8 mouse cellular contexts compared by ENCODE assay signal in genomic region chr19:10025169-10025875, GRCm38 (mm10). TPM values are rescaled to one million over a fixed set of nuclear protein-coding genes. Genes with fewer than 3 reads are reported as not detected.
DNase-seq lines count a peak whose midpoint lies in the region; ATAC-seq lines count a peak whose summit lies in the region.

No protein-coding gene starts in this region.

- peaks cover 33% of the 10 kb centered on the region for H3K36me3 ChIP-seq in embryonic facial prominence, embryonic 12.5 days
- H3K36me3 ChIP-seq in limb, embryonic 11.5 days (ENCODE audit: control insufficient read depth, insufficient read depth, low read length), result peaks cover 6% of the 10 kb centered on the region
- H3K36me3 ChIP-seq in neural tube, embryonic 15.5 days, result no peaks in the 10 kb centered on the region

- peak; percentile 81 to 90 for DNase-seq in cerebellum, postnatal 10 days
- no peak for DNase-seq in cerebellum, postnatal 36 days
- peak; percentile 72 for DNase-seq in 3T3-L1 (ENCODE audit: low read depth, low spot score)
- DNase-seq in heart, postnatal 4 days, result peak; percentile 75
- DNase-seq in limb, embryonic 11.5 days (ENCODE audit: low spot score), result peak; percentile 32

- H3K4me2 ChIP-seq in embryonic facial prominence, embryonic 12.5 days (replicated peaks), result no peak overlapping the region; the same call in 1 of the 2 replicates
- no peak overlapping the region for H3K4me2 ChIP-seq in limb, embryonic 11.5 days (ENCODE audit: low read depth, severe bottlenecking)
- peak overlapping the region; percentile 5; the same call in 1 of the 2 replicates for H3K4me2 ChIP-seq in neural tube, embryonic 15.5 days

- peaks cover 41% of the 10 kb centered on the region for H3K4me1 ChIP-seq in embryonic facial prominence, embryonic 12.5 days
- H3K4me1 ChIP-seq in limb, embryonic 11.5 days (ENCODE audit: control insufficient read depth, insufficient read depth, low read length), result 0 out of 2 replicates have a peak, but pooled peaks cover 3% of the 10 kb centered on the region
- peaks cover 20% of the 10 kb centered on the region for H3K4me1 ChIP-seq in neural tube, embryonic 15.5 days

- no peaks in the 10 kb centered on the region for H3K9me3 ChIP-seq in embryonic facial prominence, embryonic 12.5 days
- H3K9me3 ChIP-seq in limb, embryonic 11.5 days (ENCODE audit: control insufficient read depth, low read length), result no peaks in the 10 kb centered on the region
- no peaks in the 10 kb centered on the region for H3K9me3 ChIP-seq in neural tube, embryonic 15.5 days (replicated peaks)

- H3K9ac ChIP-seq in embryonic facial prominence, embryonic 12.5 days, result no peak overlapping the region
- H3K9ac ChIP-seq in limb, embryonic 11.5 days (ENCODE audit: low read length), result no peak overlapping the region
- no peak overlapping the region for H3K9ac ChIP-seq in neural tube, embryonic 15.5 days (replicated peaks)

- peak overlapping the region; percentile 72 for H3K27ac ChIP-seq in embryonic facial prominence, embryonic 12.5 days
- no peak overlapping the region for H3K27ac ChIP-seq in limb, embryonic 11.5 days (replicated peaks; ENCODE audit: low read depth, low read length)
- H3K27ac ChIP-seq in neural tube, embryonic 15.5 days (replicated peaks), result peak overlapping the region; percentile 61

- peak; percentile 29; the same call in 1 of the 2 replicates for ATAC-seq in embryonic facial prominence, embryonic 12.5 days (ENCODE audit: insufficient number of reproducible peaks, insufficient read depth, low FRiP score, low TSS enrichment)
- no peak for ATAC-seq in limb, embryonic 11.5 days (ENCODE audit: insufficient number of reproducible peaks, low FRiP score, low TSS enrichment, low read depth)
- peak; percentile 65 for ATAC-seq in neural tube, embryonic 15.5 days (ENCODE audit: low FRiP score)
- ATAC-seq in monocyte, adult 5-6 weeks (replicated peaks; ENCODE audit: insufficient number of reproducible peaks, low FRiP score, low TSS enrichment, poor library complexity, severe bottlenecking), result no peak

- WGBS in embryonic facial prominence, embryonic 12.5 days, result 28% methylated on average over 8 of the region's 8 CpGs
- 27% methylated on average over 8 of the region's 8 CpGs for whole genome bisulfite sequencing in limb, embryonic 11.5 days
- WGBS in neural tube, embryonic 15.5 days, result 26% methylated on average over 8 of the region's 8 CpGs

- no peak overlapping the region for H3K4me3 ChIP-seq in embryonic facial prominence, embryonic 12.5 days
- H3K4me3 ChIP-seq in limb, embryonic 11.5 days (ENCODE audit: low read depth, low read length), result no peak overlapping the region
- H3K4me3 ChIP-seq in neural tube, embryonic 15.5 days (replicated peaks), result no peak overlapping the region

- H3K27me3 ChIP-seq in embryonic facial prominence, embryonic 12.5 days, result no peaks in the 10 kb centered on the region
- H3K27me3 ChIP-seq in limb, embryonic 11.5 days (ENCODE audit: control insufficient read depth, insufficient read depth, low read length), result no peaks in the 10 kb centered on the region
- no peaks in the 10 kb centered on the region for H3K27me3 ChIP-seq in neural tube, embryonic 15.5 days (replicated peaks)

RNA-seq across cellular contexts. Expression of gene Fads3, which starts 16.0 kb away (rescaled TPM):
- polyA plus RNA-seq in embryonic facial prominence, embryonic 12.5 days (2016; fragmentation: Nextera tagmentation; extraction: Ambion mirVana), result 10.1 and 10.2 TPM in 2 replicates
- 10 to 100 TPM; 55.6 to 55.7 TPM for total RNA-seq in heart, postnatal 4 days (2021)
- polyA plus RNA-seq in limb, embryonic 11.5 days (2014; fragmentation: Nextera tagmentation; extraction: Ambion mirVana), result 2.3 and 3.3 TPM in 2 replicates
- 30.3 and 32.3 TPM in 2 replicates for polyA plus RNA-seq in neural tube, embryonic 15.5 days (2015; fragmentation: Nextera tagmentation; extraction: Ambion mirVana)
- 1.1 TPM in 1 of 3 replicates, not detected in the others for total RNA-seq in monocyte, adult 5-6 weeks (2017)

RNA-seq across cellular contexts. Expression of gene Rab3il1, which starts 23.9 kb away (rescaled TPM):
- polyA plus RNA-seq in embryonic facial prominence, embryonic 12.5 days (2016; fragmentation: Nextera tagmentation; extraction: Ambion mirVana), result 48.0 and 50.0 TPM in 2 replicates
- total RNA-seq in heart, postnatal 4 days (2021), result 10 to 100 TPM; 12.2 to 12.5 TPM
- polyA plus RNA-seq in limb, embryonic 11.5 days (2014; fragmentation: Nextera tagmentation; extraction: Ambion mirVana), result 39.8 and 44.5 TPM in 2 replicates
- polyA plus RNA-seq in neural tube, embryonic 15.5 days (2015; fragmentation: Nextera tagmentation; extraction: Ambion mirVana), result 21.4 and 22.5 TPM in 2 replicates
- 0.39 to 3.0 TPM in 2 of 3 replicates, not detected in the other for total RNA-seq in monocyte, adult 5-6 weeks (2017)

RNA-seq across cellular contexts. Expression of gene Best1, which starts 23.9 kb away (rescaled TPM):
- polyA plus RNA-seq in embryonic facial prominence, embryonic 12.5 days (2016; fragmentation: Nextera tagmentation; extraction: Ambion mirVana), result 1.7 and 1.8 TPM in 2 replicates
- total RNA-seq in heart, postnatal 4 days (2021), result not detected
- 1.9 and 2.4 TPM in 2 replicates for polyA plus RNA-seq in limb, embryonic 11.5 days (2014; fragmentation: Nextera tagmentation; extraction: Ambion mirVana)
- polyA plus RNA-seq in neural tube, embryonic 15.5 days (2015; fragmentation: Nextera tagmentation; extraction: Ambion mirVana), result 2.1 and 2.3 TPM in 2 replicates
- 0.21 TPM in 1 of 3 replicates, not detected in the others for total RNA-seq in monocyte, adult 5-6 weeks (2017)

RNA-seq across cellular contexts. Expression of gene Fth1, which starts 44.9 kb away (rescaled TPM):
- polyA plus RNA-seq in embryonic facial prominence, embryonic 12.5 days (2016; fragmentation: Nextera tagmentation; extraction: Ambion mirVana), result 1,511 and 1,518 TPM in 2 replicates
- total RNA-seq in heart, postnatal 4 days (2021), result 1,000 to 10,000 TPM; 1,376 to 1,487 TPM
- 1,189 and 1,219 TPM in 2 replicates for polyA plus RNA-seq in limb, embryonic 11.5 days (2014; fragmentation: Nextera tagmentation; extraction: Ambion mirVana)
- 1,798 and 1,858 TPM in 2 replicates for polyA plus RNA-seq in neural tube, embryonic 15.5 days (2015; fragmentation: Nextera tagmentation; extraction: Ambion mirVana)
- 676 to 886 TPM (median 682 TPM) in 3 replicates for total RNA-seq in monocyte, adult 5-6 weeks (2017)

Comparison
In these comparisons a context has a peak if more than half of its experiments do, and no peak if none do; other contexts are left out.
1. DNase-seq: peak in cerebellum, postnatal 10 days (2 of 2), 3T3-L1 (single experiment), heart, postnatal 4 days (single experiment) and limb, embryonic 11.5 days (single experiment); none in cerebellum, postnatal 36 days (0 of 2).
2. ATAC-seq: peak in embryonic facial prominence, embryonic 12.5 days (single experiment) and neural tube, embryonic 15.5 days (single experiment); none in limb, embryonic 11.5 days (single experiment) and monocyte, adult 5-6 weeks (single experiment).